Mouse (Mus musculus): ENCODE data around the gene Ambn. TPM values are rescaled to one million over a fixed set of nuclear protein-coding genes. Genes with fewer than 3 reads are reported as not detected.
A peak's percentile ranks its signal among the peaks of the same experiment; 100 is the strongest.

Gene Ambn
- total and polyA plus RNA-seq, 3 experiments = not detected

DNA sequence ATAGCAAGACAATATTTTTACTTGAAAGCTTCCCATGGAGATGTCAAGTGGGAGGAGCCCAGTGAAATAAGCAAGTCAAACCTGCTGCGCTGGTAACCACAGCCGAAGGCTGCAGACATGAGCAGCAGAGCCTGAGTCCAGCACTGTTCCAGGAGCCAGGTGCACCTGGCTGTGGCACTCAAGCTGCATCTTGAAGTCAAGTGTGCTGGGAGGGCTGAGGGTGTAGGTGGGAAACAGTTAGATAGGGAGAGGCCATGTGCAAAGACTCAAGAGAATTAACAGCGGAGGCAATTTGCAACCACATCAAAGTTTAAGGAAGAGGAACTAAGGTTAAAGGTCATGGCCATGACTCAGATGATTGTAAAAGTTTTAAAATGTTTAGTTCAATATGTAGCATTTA lies 44.0 kb downstream of the Ambn start:
- peak; percentile 72 for DNase-seq (ENCODE audit: extremely low read depth)
- dilution Hi-C loops (cut with MboI; ENCODE audit: extremely low pct_ligation_motif_present, extremely low pct_unique_long_range_greater_than_20kb, low sequenced_read_pairs) = no loop called here

DNA sequence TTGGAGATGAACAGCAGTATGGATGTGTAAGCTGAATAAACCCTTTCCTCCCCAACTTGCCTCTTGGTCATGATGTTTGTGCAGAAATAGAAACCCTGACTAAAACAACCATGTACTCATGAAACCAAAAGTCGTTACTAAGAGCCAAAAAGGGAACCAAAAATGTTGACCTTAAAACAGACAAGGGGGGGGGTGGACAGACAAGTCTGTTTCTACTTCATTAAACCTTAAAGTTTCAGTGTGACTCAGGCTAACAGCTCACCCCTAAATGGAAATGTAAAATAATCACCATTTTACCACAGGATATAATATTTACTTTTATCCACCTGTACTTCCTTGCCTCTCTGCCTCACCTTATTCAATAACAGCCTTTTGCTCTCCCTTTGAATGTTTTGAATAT lies 52.8 kb downstream of the Ambn start:
- Histone ChIP-seq H3K27me3 (replicated peaks) (no peaks in the 10 kb centered on the region), H3K9me3 (replicated peaks; ENCODE audit: low read length) (no peaks in the 10 kb centered on the region), H3K4me1 (ENCODE audit: control insufficient read depth in 1 of 2, insufficient read depth in 2 of 2) (peaks cover 19 to 42% of the 10 kb centered on the region in 2 experiments), H3K4me2 (ENCODE audit: insufficient read depth, low read depth, poor library complexity, severe bottlenecking) (peak overlapping the region; percentile 43), H3K79me2 (replicated peaks; ENCODE audit: control insufficient read depth, extremely low read depth, insufficient read depth, poor library complexity, severe bottlenecking) (no peaks in the 10 kb centered on the region), H3K4me3 (replicated peaks in 1 of 3; ENCODE audit: low read depth in 2 of 3, low read length in 2 of 3, poor library complexity in 1 of 3) (no peak overlapping the region), H3K36me3 (replicated peaks in 1 of 2; ENCODE audit: control insufficient read depth in 1 of 2, insufficient read depth in 1 of 2, low read length in 1 of 2) (no peaks in the 10 kb centered on the region), H3K27ac (ENCODE audit: insufficient read depth, low read depth) (peak overlapping the region; percentile 99), H3K9ac (ENCODE audit: insufficient read depth, low read depth) (peak overlapping the region; percentile 52)
- in situ Hi-C loops (cut with MboI; ENCODE audit: low pct_ligation_motif_present, low pct_unique_long_range_greater_than_20kb, low sequenced_read_pairs) = no loop called here
- peak; percentile 88 for DNase-seq (ENCODE audit: extremely low read depth)
- dilution Hi-C loops (cut with MboI; ENCODE audit: extremely low pct_ligation_motif_present, extremely low pct_unique_long_range_greater_than_20kb, low sequenced_read_pairs) = no loop called here
- TF ChIP-seq CHD1 (IDR thresholded peaks at IDR 0.05; ENCODE audit: low read depth, low read length) (no peak), ZNF384 (IDR thresholded peaks at IDR 0.05; ENCODE audit: low read depth, low read length) (peak; percentile 75; the same call in 1 of the 2 replicates), ETS1 (conservative IDR thresholded peaks at IDR 0.05; ENCODE audit: low read depth, low read length) (peak; percentile 90), MXI1 (IDR thresholded peaks at IDR 0.05; ENCODE audit: low read depth, low read length) (no peak), KAT2A (IDR thresholded peaks at IDR 0.05; ENCODE audit: insufficient replicate concordance, low read length) (no peak), MYC (IDR thresholded peaks at IDR 0.05; ENCODE audit: low read depth, low read length) (0 out of 2 replicates have a peak, but pooled peaks have one; percentile 42), MAX (IDR thresholded peaks at IDR 0.05; ENCODE audit: low read length) (no peak), PAX5 (IDR thresholded peaks at IDR 0.05; ENCODE audit: low read length) (no peak), POLR2A (IDR thresholded peaks at IDR 0.05; ENCODE audit: low read depth, low read length) (no peak), RCOR1 (conservative IDR thresholded peaks at IDR 0.05; ENCODE audit: low read depth, low read length) (no peak), CTCF (conservative IDR thresholded peaks at IDR 0.05 in 1 of 2, IDR thresholded peaks at IDR 0.05 in 1 of 2; ENCODE audit: low read depth in 2 of 2, low read length in 2 of 2) (no peak), JUN (IDR thresholded peaks at IDR 0.05; ENCODE audit: insufficient read depth, low read depth, low read length) (peak; percentile 81), UBTF (IDR thresholded peaks at IDR 0.05; ENCODE audit: low read depth, low read length) (no peak), ZMIZ1 (IDR thresholded peaks at IDR 0.05; ENCODE audit: low read depth, low read length) (no peak), GABPA (IDR thresholded peaks at IDR 0.05; ENCODE audit: insufficient replicate concordance, low read depth, low read length) (no peak), EP300 (IDR thresholded peaks at IDR 0.05; ENCODE audit: low read length) (peak; percentile 91), ZKSCAN1 (IDR thresholded peaks at IDR 0.05; ENCODE audit: borderline replicate concordance, low read depth, low read length) (no peak), MAZ (IDR thresholded peaks at IDR 0.05; ENCODE audit: low read depth, low read length) (peak; percentile 90; the same call in 1 of the 2 replicates), ZC3H11A (IDR thresholded peaks at IDR 0.05; ENCODE audit: low read depth, low read length) (no peak), RAD21 (IDR thresholded peaks at IDR 0.05; ENCODE audit: low read depth, low read length) (no peak), NRF1 (IDR thresholded peaks at IDR 0.05; ENCODE audit: low read depth, low read length) (no peak), CHD2 (IDR thresholded peaks at IDR 0.05; ENCODE audit: low read length) (no peak), E2F4 (IDR thresholded peaks at IDR 0.05; ENCODE audit: insufficient replicate concordance, low read depth, low read length) (no peak), JUND (conservative IDR thresholded peaks at IDR 0.05; ENCODE audit: low read depth, low read length) (peak; percentile 83), IRF4 (IDR thresholded peaks at IDR 0.05; ENCODE audit: low read depth, low read length) (peak; percentile 94), ELF1 (IDR thresholded peaks at IDR 0.05; ENCODE audit: low read depth, low read length) (no peak), HCFC1 (IDR thresholded peaks at IDR 0.05; ENCODE audit: low read depth, low read length) (no peak)

More for the DNA sequence above, 44.0 kb downstream of the Ambn start:
- TF ChIP-seq EP300 (IDR thresholded peaks at IDR 0.05; ENCODE audit: low read length) (peak; percentile 62; the same call in 1 of the 2 replicates), E2F4 (IDR thresholded peaks at IDR 0.05; ENCODE audit: insufficient replicate concordance, low read depth, low read length) (no peak), MYC (IDR thresholded peaks at IDR 0.05; ENCODE audit: low read depth, low read length) (peak; percentile 59; the same call in 1 of the 2 replicates), TCF12 (IDR thresholded peaks at IDR 0.05; ENCODE audit: low read depth, low read length) (peak; percentile 54; the same call in 1 of the 2 replicates), USF2 (conservative IDR thresholded peaks at IDR 0.05; ENCODE audit: low read depth, low read length) (no peak), BHLHE40 (IDR thresholded peaks at IDR 0.05; ENCODE audit: low read depth, low read length) (peak; percentile 64), MAX (IDR thresholded peaks at IDR 0.05; ENCODE audit: low read length) (peak; percentile 59), KAT2A (IDR thresholded peaks at IDR 0.05; ENCODE audit: insufficient replicate concordance, low read length) (no peak), IRF4 (IDR thresholded peaks at IDR 0.05; ENCODE audit: low read depth, low read length) (peak; percentile 11; the same call in 1 of the 2 replicates), POLR2A (IDR thresholded peaks at IDR 0.05; ENCODE audit: low read depth, low read length) (0 out of 2 replicates have a peak, but pooled peaks have one; percentile 28), ELF1 (IDR thresholded peaks at IDR 0.05; ENCODE audit: low read depth, low read length) (0 out of 2 replicates have a peak, but pooled peaks have one; percentile 40), TBP (conservative IDR thresholded peaks at IDR 0.05; ENCODE audit: low read depth, low read length) (0 out of 2 replicates have a peak, but pooled peaks have one; percentile 27), ZNF384 (IDR thresholded peaks at IDR 0.05; ENCODE audit: low read depth, low read length) (no peak), NRF1 (IDR thresholded peaks at IDR 0.05; ENCODE audit: low read depth, low read length) (no peak), CTCF (conservative IDR thresholded peaks at IDR 0.05 in 1 of 2, IDR thresholded peaks at IDR 0.05 in 1 of 2; ENCODE audit: low read depth in 2 of 2, low read length in 2 of 2) (no peak), ETS1 (conservative IDR thresholded peaks at IDR 0.05; ENCODE audit: low read depth, low read length) (peak; percentile 55)
- in situ Hi-C loops (cut with MboI; ENCODE audit: low pct_ligation_motif_present, low pct_unique_long_range_greater_than_20kb, low sequenced_read_pairs) = no loop called here
- H3K36me3 ChIP-seq (replicated peaks in 1 of 2; ENCODE audit: control insufficient read depth in 1 of 2, insufficient read depth in 1 of 2, low read length in 1 of 2) = no peaks in the 10 kb centered on the region
- H3K4me1 ChIP-seq (ENCODE audit: control insufficient read depth in 1 of 2, insufficient read depth in 2 of 2) = peaks cover 9 to 29% of the 10 kb centered on the region in 2 experiments
- H3K9ac ChIP-seq (ENCODE audit: insufficient read depth, low read depth) = no peak overlapping the region
- H3K27me3 ChIP-seq (replicated peaks) = no peaks in the 10 kb centered on the region
- no peaks in the 10 kb centered on the region for H3K79me2 ChIP-seq (replicated peaks; ENCODE audit: control insufficient read depth, extremely low read depth, insufficient read depth, poor library complexity, severe bottlenecking)
- H3K4me2 ChIP-seq (ENCODE audit: insufficient read depth, low read depth, poor library complexity, severe bottlenecking) = 0 out of 2 replicates have a peak overlapping the region, but pooled peaks have one; percentile 7
- no peak overlapping the region for H3K4me3 ChIP-seq (replicated peaks in 1 of 3; ENCODE audit: low read depth in 2 of 3, low read length in 2 of 3, poor library complexity in 1 of 3)
- H3K9me3 ChIP-seq (replicated peaks; ENCODE audit: low read length) = peaks cover 2% of the 10 kb centered on the region
- H3K27ac ChIP-seq (ENCODE audit: insufficient read depth, low read depth) = no peak overlapping the region

All from CH12.LX (cell line).